Mouse (Mus musculus) cerebellum, adult (tissue): ENCODE data around the gene Xylt1.

Source experiments
- ATAC-seq: cut with Nextera tagmentation; 2 replicates; pipeline ENCODE4 v1.9.2; 2017; ENCODE audit warnings: mild to moderate bottlenecking, moderate library complexity, mixed read lengths; ENCODE audit not compliant: insufficient number of reproducible peaks, low FRiP score, low TSS enrichment

Xylt1 gene

GRCm38 (mm10) chr7:117472781-117473743 lies 92.3 kb downstream of the Xylt1 start:
- ATAC-seq, result no peak

GRCm38 (mm10) chr7:117474302-117474701 lies 93.5 kb downstream of the Xylt1 start:
- no peak for ATAC-seq

- ATAC-seq, result no peak
Measured at GRCm38 (mm10) chr7:117475106-117475505, 94.3 kb downstream of the Xylt1 start.

- no peak for ATAC-seq
Measured at GRCm38 (mm10) chr7:117478937-117479336, 98.2 kb downstream of the Xylt1 start.

- ATAC-seq, result no peak
Measured at GRCm38 (mm10) chr7:117480831-117481230, 100.1 kb downstream of the Xylt1 start.

- no peak for ATAC-seq
Measured at GRCm38 (mm10) chr7:117481404-117481803, 100.6 kb downstream of the Xylt1 start.

GRCm38 (mm10) chr7:117482701-117483100 lies 101.9 kb downstream of the Xylt1 start:
- ATAC-seq, result no peak

- ATAC-seq, result no peak
Measured at GRCm38 (mm10) chr7:117484589-117484988, 103.8 kb downstream of the Xylt1 start.

GRCm38 (mm10) chr7:117484989-117485536 lies 104.3 kb downstream of the Xylt1 start:
- no peak for ATAC-seq

- ATAC-seq, result no peak
Measured at GRCm38 (mm10) chr7:117486425-117487172, 105.8 kb downstream of the Xylt1 start.

- no peak for ATAC-seq
Measured at GRCm38 (mm10) chr7:117487173-117487490, 106.4 kb downstream of the Xylt1 start.

GRCm38 (mm10) chr7:117489973-117490372 lies 109.2 kb downstream of the Xylt1 start:
- ATAC-seq, result no peak

- ATAC-seq, result no peak
Measured at GRCm38 (mm10) chr7:117490500-117491205, 109.9 kb downstream of the Xylt1 start.

- ATAC-seq, result no peak
Measured at GRCm38 (mm10) chr7:117491495-117491894, 110.7 kb downstream of the Xylt1 start.

GRCm38 (mm10) chr7:117494210-117494609 lies 113.4 kb downstream of the Xylt1 start:
- no peak for ATAC-seq

GRCm38 (mm10) chr7:117494618-117495310 lies 114.0 kb downstream of the Xylt1 start:
- ATAC-seq, result 0 out of 2 replicates have a peak, but pooled peaks have one; percentile 13

GRCm38 (mm10) chr7:117495751-117496150 lies 115.0 kb downstream of the Xylt1 start:
- no peak for ATAC-seq

- no peak for ATAC-seq
Measured at GRCm38 (mm10) chr7:117498173-117498572, 117.4 kb downstream of the Xylt1 start.

- ATAC-seq, result no peak
Measured at GRCm38 (mm10) chr7:117501355-117502181, 120.8 kb downstream of the Xylt1 start.
